Mouse (Mus musculus): ENCODE results near the gene Errfi1.
"Not testable (repeated sequence)": the region's sequence is repeated elsewhere in the genome, so short reads cannot be mapped to it uniquely, and the experiment has no call there.

Gene Errfi1

DNA sequence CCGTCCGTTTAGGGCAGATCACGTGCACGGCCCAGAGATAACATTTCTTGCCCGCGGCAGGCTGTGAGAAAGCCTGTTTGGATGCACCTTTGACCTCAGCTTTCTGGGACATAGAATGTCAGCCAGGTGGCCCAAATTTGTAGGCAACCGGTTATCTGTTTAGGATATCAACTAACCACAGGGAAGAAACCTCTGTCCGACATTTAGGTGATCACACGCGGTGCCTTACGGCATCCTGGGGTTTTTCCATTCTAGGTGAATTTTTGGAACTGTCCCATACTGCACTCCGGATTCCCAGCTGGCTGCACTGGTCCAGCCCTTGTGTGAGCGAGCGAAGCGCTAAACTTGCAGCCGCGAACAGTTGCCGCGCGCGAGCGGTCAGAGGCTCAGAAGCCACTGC lies 25.9 kb downstream of the Errfi1 start:
- no peak for DNase-seq (ENCODE audit: low spot score in 2 of 2)

DNA sequence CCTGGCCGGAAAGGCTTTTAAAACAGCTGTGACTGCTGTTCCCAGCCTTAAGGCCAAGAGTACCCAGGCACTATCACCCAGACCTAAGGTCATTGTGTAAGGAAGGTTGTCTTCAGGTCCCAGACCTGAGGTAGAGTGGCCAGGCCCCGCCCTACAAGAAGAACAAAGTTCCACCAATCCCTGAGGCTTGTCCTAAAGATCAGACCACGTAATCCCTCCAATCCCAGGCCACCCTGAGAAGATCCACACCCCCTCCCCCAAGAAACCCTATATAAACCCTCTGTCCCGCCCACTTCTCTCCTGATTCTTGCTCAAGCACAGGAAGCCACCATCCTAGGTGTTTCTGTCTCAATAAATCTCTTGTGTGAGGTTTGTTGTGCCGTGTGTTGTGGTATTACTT lies 26.6 kb downstream of the Errfi1 start:
- no peak for DNase-seq (ENCODE audit: low spot score in 2 of 2)

DNA sequence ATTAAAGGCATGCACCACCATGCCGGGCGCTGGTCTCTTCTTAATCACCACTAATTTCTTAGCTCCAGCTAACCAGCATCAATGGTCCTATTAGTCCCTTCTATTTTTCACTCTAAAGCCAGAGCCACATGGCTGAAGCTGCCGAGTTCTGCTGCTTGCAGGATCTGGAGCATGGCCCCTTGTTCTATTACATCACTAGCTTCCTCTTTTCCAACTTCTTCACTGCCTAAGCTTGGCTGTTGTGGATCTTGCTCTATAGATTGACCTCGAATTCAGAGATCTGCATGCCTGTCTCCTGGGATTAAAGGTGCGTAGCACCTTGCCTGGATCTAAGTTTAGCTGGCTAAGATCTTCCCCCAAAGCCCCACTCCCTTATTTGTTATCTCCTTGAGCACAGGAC lies 28.9 kb downstream of the Errfi1 start:
- DNase-seq (ENCODE audit: low spot score in 2 of 2): no peak

DNA sequence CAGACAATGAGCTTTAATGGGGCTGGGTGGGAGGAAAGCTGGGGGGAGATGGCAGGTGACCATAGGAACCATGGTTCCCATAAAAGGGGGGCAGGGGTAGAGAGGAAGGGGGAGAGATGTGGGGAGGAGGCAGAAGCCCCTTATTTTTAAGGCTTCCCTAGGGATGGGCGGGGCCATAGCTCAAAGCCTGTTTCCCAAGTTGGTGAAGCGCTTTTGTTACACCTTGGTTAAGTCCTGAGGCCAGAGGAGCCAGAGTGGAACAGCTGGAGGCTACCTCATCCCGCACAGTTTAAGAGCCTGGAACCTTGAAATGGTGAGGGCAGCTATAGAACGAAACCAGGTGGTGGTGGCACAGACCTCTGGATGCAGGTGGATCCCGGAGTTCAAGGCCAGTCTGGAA lies 34.2 kb downstream of the Errfi1 start:
- no peak for DNase-seq (ENCODE audit: low spot score in 2 of 2)

- DNase-seq (ENCODE audit: low spot score in 2 of 2): no peak
Observed at GRCm38 (mm10) chr4:150888492-150888891, 34.8 kb downstream of the Errfi1 start.

- no peak for DNase-seq (ENCODE audit: low spot score in 2 of 2)
Observed at GRCm38 (mm10) chr4:150889273-150889954, 35.7 kb downstream of the Errfi1 start.

GRCm38 (mm10) chr4:150889955-150890315 lies 36.2 kb downstream of the Errfi1 start:
- no peak for DNase-seq (ENCODE audit: low spot score in 2 of 2)

- no peak for DNase-seq (ENCODE audit: low spot score in 2 of 2)
Observed at GRCm38 (mm10) chr4:150891308-150891707, 37.6 kb downstream of the Errfi1 start.

DNA sequence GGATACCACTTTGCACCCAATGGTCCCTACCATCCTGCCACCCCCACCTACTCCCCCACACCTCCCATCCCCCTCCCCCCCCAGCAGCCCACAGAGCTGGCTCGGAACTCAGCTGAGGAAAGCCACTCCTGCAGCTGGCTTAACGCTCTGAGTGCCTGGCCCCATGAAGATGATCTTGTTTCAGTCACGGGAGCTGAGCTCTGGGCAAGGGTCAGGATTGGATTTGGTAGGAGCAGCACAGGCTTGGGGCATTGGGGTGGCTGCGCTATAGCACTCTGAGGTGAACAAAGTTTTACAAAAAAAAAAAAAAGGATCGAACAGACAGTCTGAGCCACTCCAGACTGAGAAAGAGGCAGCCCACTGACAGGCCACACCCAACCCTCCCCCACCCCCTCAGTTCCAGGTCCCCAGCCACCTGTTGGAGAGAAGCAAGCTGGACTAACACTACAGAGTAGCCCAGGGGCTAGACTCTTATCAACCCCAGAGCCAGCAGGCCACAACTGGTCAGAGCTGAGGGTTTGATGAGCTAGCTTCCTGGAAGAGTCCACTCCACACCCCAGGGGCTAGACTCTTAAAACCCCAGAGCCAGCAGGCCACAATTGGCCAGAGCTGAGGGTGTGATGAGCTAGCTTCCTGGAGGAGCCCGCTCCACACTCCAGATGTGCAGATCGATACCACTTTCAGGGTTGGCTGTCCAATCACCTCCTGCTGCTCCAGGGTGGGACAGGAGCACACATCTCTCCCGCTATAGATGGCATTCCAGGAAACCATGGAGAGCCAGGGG lies 41.2 kb downstream of the Errfi1 start:
- no peak for DNase-seq (ENCODE audit: low spot score in 2 of 2)

DNA sequence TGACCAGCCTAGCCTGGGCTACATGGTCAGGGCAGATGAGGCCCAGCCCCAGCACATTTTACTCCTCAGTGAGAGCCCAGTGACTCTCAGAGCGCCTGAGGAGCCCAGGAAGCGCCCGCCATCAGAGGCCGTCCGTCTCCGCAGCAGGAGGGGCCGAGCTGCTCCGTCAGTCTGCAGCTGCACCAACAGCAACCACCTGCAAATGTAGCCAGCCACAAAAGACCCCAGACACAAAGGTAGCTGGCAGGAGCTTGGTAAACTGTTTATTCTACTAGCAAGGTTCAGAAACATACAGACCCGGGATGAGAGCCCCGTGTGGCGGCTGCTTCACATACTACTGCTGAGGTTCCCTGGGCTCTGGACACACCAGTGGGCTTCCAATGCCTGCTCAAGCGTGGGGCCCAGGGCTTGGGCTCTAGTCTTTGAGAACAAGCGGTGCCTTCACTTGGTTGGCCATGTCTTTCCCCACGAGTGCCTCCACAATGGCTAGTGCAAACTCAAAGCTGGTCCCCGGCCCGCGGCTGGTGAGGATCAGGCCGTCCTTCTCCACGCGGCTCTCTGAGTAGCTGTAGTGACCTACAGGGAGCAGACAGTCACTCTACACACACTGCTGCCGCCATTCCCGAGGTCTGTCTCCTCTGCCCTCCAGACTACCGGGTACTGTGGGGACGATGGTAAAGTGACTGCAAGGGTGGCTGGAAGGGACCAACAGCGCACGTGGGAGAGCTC lies 43.3 kb downstream of the Errfi1 start:
- no peak for DNase-seq (ENCODE audit: low spot score in 2 of 2)

DNA sequence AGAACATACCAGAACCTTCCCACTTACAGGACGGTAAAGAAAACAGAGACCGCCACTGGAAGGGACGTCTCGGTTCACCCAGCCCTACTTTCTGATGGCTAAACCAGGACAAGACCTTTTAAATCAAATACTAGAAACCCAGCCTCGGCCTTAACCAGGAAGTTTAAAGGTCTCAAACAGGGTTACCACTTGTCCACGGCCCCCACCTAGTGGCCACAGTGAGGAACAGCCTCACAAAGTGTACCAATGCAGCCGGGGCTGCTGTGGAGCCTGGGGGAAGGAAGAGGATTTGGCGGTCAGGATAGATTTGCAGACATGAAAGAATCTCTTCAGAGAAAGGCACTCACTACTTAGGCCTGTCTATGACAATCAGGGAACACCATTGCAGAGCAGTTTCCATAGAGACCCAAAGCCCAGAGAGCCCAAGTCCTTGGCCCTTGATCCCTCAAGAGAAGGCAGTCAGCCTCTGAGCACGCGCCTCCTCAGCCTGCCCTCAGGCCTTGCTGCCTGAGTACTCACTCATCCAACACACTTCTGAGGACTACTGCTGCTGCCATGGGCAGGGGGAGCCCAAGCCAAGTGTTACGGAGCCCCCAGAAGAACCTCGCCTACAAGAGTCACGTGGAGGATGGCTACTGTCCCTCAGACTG lies 45.1 kb downstream of the Errfi1 start:
- DNase-seq (ENCODE audit: low spot score in 2 of 2): peak; percentile 46 to 60

GRCm38 (mm10) chr4:150900486-150900885 lies 46.8 kb downstream of the Errfi1 start:
- DNase-seq (ENCODE audit: low spot score in 2 of 2): no peak

DNA sequence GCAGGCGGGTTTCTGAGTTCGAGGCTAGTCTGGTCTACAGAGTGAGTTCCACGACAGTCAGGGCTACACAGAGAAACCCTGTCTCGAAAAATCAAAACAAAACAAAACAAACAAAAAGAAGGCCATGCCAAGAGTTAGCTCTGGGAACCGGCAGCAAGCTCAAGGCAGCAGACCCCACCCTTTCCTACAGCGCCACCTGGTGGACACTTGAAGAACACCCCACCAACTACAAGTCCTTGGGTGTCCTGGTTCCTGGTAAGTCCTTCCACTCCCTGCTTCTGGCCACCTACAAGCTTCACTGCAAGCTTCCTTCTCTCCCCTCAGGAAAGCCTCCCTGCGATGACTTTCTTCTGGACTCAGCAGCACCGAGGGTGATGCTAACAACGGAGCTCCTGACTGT lies 47.9 kb downstream of the Errfi1 start:
- peak; percentile 72 to 76 for DNase-seq (ENCODE audit: low spot score in 2 of 2)

DNA sequence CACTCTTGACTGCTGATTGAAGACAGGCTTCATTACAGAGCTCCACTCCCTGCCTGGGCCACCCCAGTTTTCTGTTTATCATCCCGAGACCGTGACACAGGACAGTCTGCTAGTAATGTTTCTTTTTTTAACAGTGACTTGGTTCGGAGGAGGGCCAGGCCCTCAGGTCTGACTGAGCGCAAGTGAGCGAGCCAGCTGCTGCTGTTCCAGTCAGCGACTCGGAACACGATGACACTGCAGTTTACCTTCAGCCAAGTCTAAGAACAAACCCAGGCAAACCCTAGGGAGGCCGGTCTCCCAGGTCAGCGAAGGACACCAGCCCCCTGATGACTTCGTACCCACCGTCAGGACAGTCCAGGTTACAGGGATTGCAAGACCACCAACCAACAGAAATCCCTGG lies 48.3 kb downstream of the Errfi1 start:
- DNase-seq (ENCODE audit: low spot score in 2 of 2): no peak

DNA sequence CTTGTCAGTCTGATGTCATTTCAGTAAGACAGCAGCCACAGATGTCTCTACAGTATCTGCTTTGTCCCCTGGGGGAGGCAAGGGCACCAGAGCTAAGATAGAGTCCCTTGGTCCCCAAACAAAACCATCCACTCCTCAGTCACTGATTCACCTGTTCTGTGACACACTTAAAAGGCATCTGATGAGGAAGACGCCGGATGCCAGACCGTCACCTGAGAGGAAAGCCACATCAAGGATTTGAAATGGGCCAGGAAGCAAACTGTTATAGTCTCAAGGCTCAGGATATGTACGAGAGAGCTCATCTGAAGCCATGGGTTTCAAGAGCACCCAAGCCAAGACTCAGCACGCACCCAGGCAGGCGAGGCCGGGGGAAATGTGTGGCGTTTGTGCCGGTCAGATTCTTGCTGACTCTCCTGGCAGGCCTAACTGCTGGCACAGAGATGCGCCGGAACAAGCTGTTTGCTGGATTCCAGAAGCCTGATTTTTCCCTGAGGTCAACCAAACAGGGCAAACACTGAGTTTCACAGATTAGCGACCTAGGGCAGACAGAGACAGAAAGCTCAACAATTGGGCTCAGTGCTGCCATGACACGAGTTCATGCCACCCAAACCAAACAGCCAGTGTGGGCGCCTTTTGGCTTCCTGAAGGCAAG lies 49.5 kb downstream of the Errfi1 start:
- no peak for DNase-seq (ENCODE audit: low spot score in 2 of 2)

GRCm38 (mm10) chr4:150907099-150907498 lies 53.4 kb downstream of the Errfi1 start:
- no peak for DNase-seq (ENCODE audit: low spot score in 2 of 2)

DNA sequence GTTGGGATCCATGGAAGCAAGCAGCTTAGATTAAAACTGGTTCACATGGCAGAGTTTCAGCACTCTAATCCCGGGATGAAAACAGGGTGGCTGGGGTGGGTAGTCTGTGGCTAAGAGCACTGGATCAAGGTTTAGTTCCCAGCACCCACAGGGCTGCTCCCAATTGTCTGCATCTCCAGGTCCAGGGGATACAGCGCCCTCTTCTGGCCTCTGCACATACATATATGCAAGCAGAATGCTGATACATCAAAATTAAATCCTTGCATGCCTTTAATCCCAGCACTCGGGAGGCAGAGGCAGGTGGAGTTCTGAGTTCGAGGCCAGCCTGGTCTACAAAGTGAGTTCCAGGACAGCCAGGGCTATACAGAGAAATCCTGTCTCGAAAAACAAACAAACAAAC lies 54.8 kb downstream of the Errfi1 start:
- DNase-seq (ENCODE audit: low spot score in 2 of 2): not testable (repeated sequence)

DNA sequence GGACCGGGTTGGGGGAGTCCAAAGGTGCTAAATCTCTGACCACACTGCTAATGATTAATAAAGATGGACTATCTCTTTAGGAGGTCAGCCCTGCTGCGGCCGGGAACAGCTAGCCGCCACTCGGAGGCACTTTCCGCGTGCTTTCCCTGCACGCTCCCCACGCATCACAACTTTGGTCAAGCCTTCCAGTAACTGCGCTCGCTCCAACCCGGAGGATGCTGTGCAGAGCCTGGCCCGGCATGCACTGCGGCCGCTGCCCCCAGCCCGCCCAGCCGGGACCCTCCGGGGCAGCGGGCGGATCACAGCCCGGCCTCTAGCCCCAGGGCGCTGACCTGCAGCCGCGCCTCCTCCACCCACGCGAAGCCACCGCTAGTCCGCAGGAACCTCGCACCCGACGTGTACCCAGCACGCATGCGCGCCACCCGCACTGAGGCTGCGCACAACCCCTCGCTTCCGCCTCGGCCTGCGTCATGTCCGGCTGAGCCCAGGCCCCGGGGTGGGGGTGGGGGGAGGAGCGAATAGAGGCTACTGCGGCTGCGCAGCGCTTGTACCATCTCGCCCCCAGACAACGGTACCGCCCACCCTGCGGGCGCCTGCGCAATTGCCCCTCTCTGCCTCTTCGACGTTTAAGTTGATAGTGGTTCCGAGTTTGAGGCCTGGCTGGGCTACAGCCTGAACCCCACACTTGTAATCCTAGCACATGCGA lies 55.9 kb downstream of the Errfi1 start:
- peak; percentile 97 to 99 for DNase-seq (ENCODE audit: low spot score in 2 of 2)

GRCm38 (mm10) chr4:150910164-150910951 lies 56.6 kb downstream of the Errfi1 start:
- DNase-seq (ENCODE audit: low spot score in 2 of 2): no peak

GRCm38 (mm10) chr4:150913743-150914142 lies 60.0 kb downstream of the Errfi1 start:
- DNase-seq (ENCODE audit: low spot score in 2 of 2): no peak
